ENCODE assay signal across 8 mouse cellular contexts in genomic region chr17:93203076-93204031, GRCm38 (mm10). TPM values are rescaled to one million over a fixed set of nuclear protein-coding genes. Genes with fewer than 3 reads are reported as not detected.
DNase-seq lines count a peak whose midpoint lies in the region; ATAC-seq lines count a peak whose summit lies in the region.

No protein-coding gene starts in this region.

- peaks cover 70% of the 10 kb centered on the region for H3K27me3 ChIP-seq in embryonic facial prominence, embryonic 13.5 days

- H3K9me3 ChIP-seq in embryonic facial prominence, embryonic 13.5 days: no peaks in the 10 kb centered on the region

- DNase-seq in layer of hippocampus, adult 11-12 months (ENCODE audit: low spot score): peak; percentile 5
- no peak for DNase-seq in layer of hippocampus, adult 18-20 months (ENCODE audit: low spot score in 2 of 2)
- peak; percentile 13 to 61 for DNase-seq in left cerebral cortex, postnatal 10 days (ENCODE audit: extremely low spot score in 1 of 2, low spot score in 2 of 2)
- DNase-seq in retina, embryonic 14.5 days (ENCODE audit: low spot score): peak; percentile 64
- DNase-seq in gastrocnemius, postnatal 14 days: no peak
- DNase-seq in lung, postnatal 14 days: no peak
- no peak for DNase-seq in heart, postnatal 25 days (ENCODE audit: low spot score)

- no peak overlapping the region for H3K27ac ChIP-seq in embryonic facial prominence, embryonic 13.5 days

- peak overlapping the region; percentile 67 for H3K4me2 ChIP-seq in embryonic facial prominence, embryonic 13.5 days

- peak overlapping the region; percentile 44 for H3K4me3 ChIP-seq in embryonic facial prominence, embryonic 13.5 days

- intact Hi-C loops in left cerebral cortex, postnatal 10 days (cut with DNase I): loop anchor here (5.0 kb wide), 1 partner anchor 164 kb away; no protein-coding TSS in a partner anchor
- intact Hi-C loops in gastrocnemius, postnatal 14 days (cut with DNase I; ENCODE audit: low total_unique reads): no loop called here
- intact Hi-C loops in heart, postnatal 25 days (cut with DNase I): no loop called here

- ATAC-seq in embryonic facial prominence, embryonic 13.5 days (ENCODE audit: insufficient number of reproducible peaks, insufficient read depth, low FRiP score, low TSS enrichment, low read depth): no peak

- WGBS in embryonic facial prominence, embryonic 13.5 days: under 1% methylated on average over 34 of the region's 34 CpGs

- no peak overlapping the region for H3K9ac ChIP-seq in embryonic facial prominence, embryonic 13.5 days

- no peaks in the 10 kb centered on the region for H3K36me3 ChIP-seq in embryonic facial prominence, embryonic 13.5 days

- peaks cover 35% of the 10 kb centered on the region for H3K4me1 ChIP-seq in embryonic facial prominence, embryonic 13.5 days

RNA-seq across cellular contexts. Expression of gene Adcyap1, which starts 4.5 kb away (rescaled TPM):
- total RNA-seq in layer of hippocampus, adult 18-20 months (2021): 1 to 10 TPM; 4.5 to 8.3 TPM
- 1.00 and 2.0 TPM in 2 replicates for polyA plus RNA-seq in embryonic facial prominence, embryonic 13.5 days (2015; fragmentation: Nextera tagmentation; extraction: Ambion mirVana)
- 10 to 100 TPM; 35.3 to 45.1 TPM for total RNA-seq in left cerebral cortex, postnatal 10 days (2021)
- total RNA-seq in gastrocnemius, postnatal 14 days (2021): not detected
- not detected for total RNA-seq in heart, postnatal 25 days (2021)

Comparison
In these comparisons a context has a peak if more than half of its experiments do, and no peak if none do; other contexts are left out.
1. DNase-seq: peak in layer of hippocampus, adult 11-12 months (single experiment), left cerebral cortex, postnatal 10 days (2 of 2) and retina, embryonic 14.5 days (single experiment); none in layer of hippocampus, adult 18-20 months (0 of 2), gastrocnemius, postnatal 14 days (single experiment), lung, postnatal 14 days (single experiment) and heart, postnatal 25 days (single experiment).
2. RNA of gene Adcyap1, which starts 4.5 kb away (total RNA-seq): 35.3 to 45.1 TPM in left cerebral cortex, postnatal 10 days and 4.5 to 8.3 TPM in layer of hippocampus, adult 18-20 months; not detected in gastrocnemius, postnatal 14 days and not detected in heart, postnatal 25 days; every median in the first group is over 4 times any median in the second.